Mouse (Mus musculus): ENCODE results near the gene Ppm1g. TPM values are rescaled to one million over a fixed set of nuclear protein-coding genes. Genes with fewer than 3 reads are reported as not detected.

Ppm1g gene
- polyA plus RNA-seq, 1 experiment from 2014 or later: 85.4 TPM

- peaks cover 8 to 26% of the 10 kb centered on the region in 2 experiments for H3K4me1 ChIP-seq (ENCODE audit: control insufficient read depth in 2 of 2, insufficient read depth in 2 of 2, low read length in 2 of 2)
- no peaks in the 10 kb centered on the region for H3K27me3 ChIP-seq (ENCODE audit: control insufficient read depth, insufficient read depth, low read length)
- H3K4me2 ChIP-seq (ENCODE audit: low read length): no peak overlapping the region
- peaks cover 81% of the 10 kb centered on the region for H3K36me3 ChIP-seq (ENCODE audit: control insufficient read depth, insufficient read depth, low read length)
- H3K27ac ChIP-seq (replicated peaks in 1 of 2; ENCODE audit: control insufficient read depth in 1 of 2, insufficient read depth in 1 of 2, low read depth in 2 of 2, low read length in 2 of 2): peak overlapping the region; percentile 48 to 68; a peak in 3 of 4 replicates
- H3K9me3 ChIP-seq (ENCODE audit: control insufficient read depth, low read length): no peaks in the 10 kb centered on the region
- H3K4me3 ChIP-seq (ENCODE audit: control insufficient read depth in 1 of 2, insufficient read depth in 1 of 2, low read depth in 1 of 2, low read length in 2 of 2): no peak overlapping the region
- 70% methylated on average over 7 of the region's 7 CpGs for WGBS
- no peak for ATAC-seq (ENCODE audit: insufficient number of reproducible peaks, insufficient read depth, low FRiP score, low read depth)
- no peak overlapping the region for H3K9ac ChIP-seq (ENCODE audit: low read length)
Observed at GRCm38 (mm10) chr5:31254452-31254851, 34.0 kb upstream of the Ppm1g start.

DNA sequence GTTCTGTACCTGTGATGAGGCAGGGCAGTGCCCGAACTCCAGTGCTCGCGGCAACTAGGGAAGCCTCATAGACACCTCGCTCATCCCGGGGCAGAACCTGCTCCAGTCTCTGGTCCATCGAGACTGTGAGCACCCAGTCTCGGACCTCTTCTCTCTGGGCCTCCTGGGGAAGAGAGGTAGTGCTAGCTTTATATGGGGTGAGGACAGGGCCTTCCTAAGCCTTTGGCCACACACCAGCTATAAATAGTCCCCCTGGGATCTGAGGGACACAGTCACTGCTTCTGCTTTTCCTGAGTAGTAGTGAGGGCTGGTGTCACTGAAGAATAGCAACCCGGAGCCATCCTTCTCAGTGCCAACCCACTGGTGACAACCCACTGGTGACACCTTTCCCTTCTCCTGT lies 33.3 kb upstream of the Ppm1g start:
- H3K27ac ChIP-seq (replicated peaks in 1 of 2; ENCODE audit: control insufficient read depth in 1 of 2, insufficient read depth in 1 of 2, low read depth in 2 of 2, low read length in 2 of 2): peak overlapping the region; percentile 48 to 68
- 0 out of 2 replicates have a peak overlapping the region, but pooled peaks have one; percentile 1 for H3K4me2 ChIP-seq (ENCODE audit: low read length)
- no peak overlapping the region for H3K4me3 ChIP-seq (ENCODE audit: control insufficient read depth in 1 of 2, insufficient read depth in 1 of 2, low read depth in 1 of 2, low read length in 2 of 2)
- no peak; the same call in 1 of the 2 replicates for ATAC-seq (ENCODE audit: insufficient number of reproducible peaks, insufficient read depth, low FRiP score, low read depth)
- H3K36me3 ChIP-seq (ENCODE audit: control insufficient read depth, insufficient read depth, low read length): peaks cover 81% of the 10 kb centered on the region
- H3K9me3 ChIP-seq (ENCODE audit: control insufficient read depth, low read length): no peaks in the 10 kb centered on the region
- peak overlapping the region; percentile 25; the same call in 1 of the 2 replicates for H3K9ac ChIP-seq (ENCODE audit: low read length)
- no peaks in the 10 kb centered on the region for H3K27me3 ChIP-seq (ENCODE audit: control insufficient read depth, insufficient read depth, low read length)
- WGBS: 61% methylated on average over 8 of the region's 8 CpGs
- H3K4me1 ChIP-seq (ENCODE audit: control insufficient read depth in 2 of 2, insufficient read depth in 2 of 2, low read length in 2 of 2): peaks cover 8 to 29% of the 10 kb centered on the region in 2 experiments

GRCm38 (mm10) chr5:31252795-31253545 lies 32.5 kb upstream of the Ppm1g start:
- Histone ChIP-seq H3K27me3 (ENCODE audit: control insufficient read depth, insufficient read depth, low read length) (no peaks in the 10 kb centered on the region), H3K27ac (replicated peaks in 1 of 2; ENCODE audit: control insufficient read depth in 1 of 2, insufficient read depth in 1 of 2, low read depth in 2 of 2, low read length in 2 of 2) (no peak overlapping the region), H3K4me3 (ENCODE audit: control insufficient read depth in 1 of 2, insufficient read depth in 1 of 2, low read depth in 1 of 2, low read length in 2 of 2) (no peak overlapping the region), H3K4me2 (ENCODE audit: low read length) (no peak overlapping the region), H3K9ac (ENCODE audit: low read length) (peak overlapping the region; percentile 25; the same call in 1 of the 2 replicates), H3K36me3 (ENCODE audit: control insufficient read depth, insufficient read depth, low read length) (peaks cover 83% of the 10 kb centered on the region), H3K9me3 (ENCODE audit: control insufficient read depth, low read length) (no peaks in the 10 kb centered on the region), H3K4me1 (ENCODE audit: control insufficient read depth in 2 of 2, insufficient read depth in 2 of 2, low read length in 2 of 2) (peaks cover 8 to 29% of the 10 kb centered on the region in 2 experiments)
- 85% methylated on average over 16 of the region's 16 CpGs for WGBS
- ATAC-seq (ENCODE audit: insufficient number of reproducible peaks, insufficient read depth, low FRiP score, low read depth): no peak

- Histone ChIP-seq H3K36me3 (ENCODE audit: control insufficient read depth, insufficient read depth, low read length) (peaks cover 84% of the 10 kb centered on the region), H3K4me1 (ENCODE audit: control insufficient read depth in 2 of 2, insufficient read depth in 2 of 2, low read length in 2 of 2) (peaks cover 8 to 29% of the 10 kb centered on the region in 2 experiments), H3K4me3 (ENCODE audit: control insufficient read depth in 1 of 2, insufficient read depth in 1 of 2, low read depth in 1 of 2, low read length in 2 of 2) (peak overlapping the region in 1 of 2 experiments; percentile 34; a peak in 3 of 4 replicates), H3K4me2 (ENCODE audit: low read length) (peak overlapping the region; percentile 60), H3K27ac (replicated peaks in 1 of 2; ENCODE audit: control insufficient read depth in 1 of 2, insufficient read depth in 1 of 2, low read depth in 2 of 2, low read length in 2 of 2) (no peak overlapping the region), H3K9me3 (ENCODE audit: control insufficient read depth, low read length) (no peaks in the 10 kb centered on the region), H3K9ac (ENCODE audit: low read length) (peak overlapping the region; percentile 44; the same call in 1 of the 2 replicates), H3K27me3 (ENCODE audit: control insufficient read depth, insufficient read depth, low read length) (no peaks in the 10 kb centered on the region)
- WGBS: 66% methylated on average over 10 of the region's 10 CpGs
- ATAC-seq (ENCODE audit: insufficient number of reproducible peaks, insufficient read depth, low FRiP score, low read depth): no peak
Observed at GRCm38 (mm10) chr5:31252151-31252550, 31.7 kb upstream of the Ppm1g start.

DNA sequence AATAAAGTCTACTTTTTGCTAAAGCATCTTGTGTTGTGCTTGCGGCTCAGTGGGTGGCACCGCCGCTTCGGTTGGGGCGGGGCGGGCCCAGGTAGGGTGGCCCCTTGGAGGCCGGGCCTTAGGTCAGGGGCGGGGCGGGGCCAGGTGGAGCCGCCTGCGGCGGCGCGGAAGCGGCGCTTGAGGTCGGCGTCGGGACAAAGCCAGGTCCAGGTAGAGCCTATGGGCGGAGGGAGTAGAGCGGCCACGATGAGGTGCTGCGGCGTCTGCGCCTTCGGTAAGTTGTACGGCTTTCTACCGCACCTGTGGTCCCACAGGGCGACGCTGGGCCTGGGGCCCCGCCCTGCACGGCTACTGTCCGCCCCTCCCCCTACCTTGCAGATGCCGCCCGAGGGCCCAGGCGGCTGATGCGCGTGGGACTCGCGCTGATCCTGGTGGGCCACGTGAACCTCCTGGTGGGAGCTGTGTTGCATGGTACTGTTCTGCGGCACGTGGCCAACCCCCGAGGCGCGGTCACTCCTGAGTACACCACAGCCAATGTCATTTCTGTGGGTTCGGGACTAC lies 31.1 kb upstream of the Ppm1g start, which contains the start of gene Krtcap3:
Gene Krtcap3 (plus strand): TSS at position 151 of the 561 bp plus-strand sequence.
- Histone ChIP-seq H3K27me3 (ENCODE audit: control insufficient read depth, insufficient read depth, low read length) (no peaks in the 10 kb centered on the region), H3K27ac (replicated peaks in 1 of 2; ENCODE audit: control insufficient read depth in 1 of 2, insufficient read depth in 1 of 2, low read depth in 2 of 2, low read length in 2 of 2) (no peak within 1 kb of the TSS), H3K4me3 (ENCODE audit: control insufficient read depth in 1 of 2, insufficient read depth in 1 of 2, low read depth in 1 of 2, low read length in 2 of 2) (peak within 1 kb of the TSS; percentile 27 to 34), H3K4me1 (ENCODE audit: control insufficient read depth in 2 of 2, insufficient read depth in 2 of 2, low read length in 2 of 2) (peaks cover 8 to 29% of the 10 kb centered on the region in 2 experiments), H3K4me2 (ENCODE audit: low read length) (peak within 1 kb of the TSS; percentile 60), H3K9ac (ENCODE audit: low read length) (peak within 1 kb of the TSS; percentile 44), H3K9me3 (ENCODE audit: control insufficient read depth, low read length) (no peaks in the 10 kb centered on the region), H3K36me3 (ENCODE audit: control insufficient read depth, insufficient read depth, low read length) (peaks cover 86% of the 10 kb centered on the region)
- 17% methylated on average over 44 of the region's 47 CpGs for WGBS
- ATAC-seq (ENCODE audit: insufficient number of reproducible peaks, insufficient read depth, low FRiP score, low read depth): peak; percentile 72

DNA sequence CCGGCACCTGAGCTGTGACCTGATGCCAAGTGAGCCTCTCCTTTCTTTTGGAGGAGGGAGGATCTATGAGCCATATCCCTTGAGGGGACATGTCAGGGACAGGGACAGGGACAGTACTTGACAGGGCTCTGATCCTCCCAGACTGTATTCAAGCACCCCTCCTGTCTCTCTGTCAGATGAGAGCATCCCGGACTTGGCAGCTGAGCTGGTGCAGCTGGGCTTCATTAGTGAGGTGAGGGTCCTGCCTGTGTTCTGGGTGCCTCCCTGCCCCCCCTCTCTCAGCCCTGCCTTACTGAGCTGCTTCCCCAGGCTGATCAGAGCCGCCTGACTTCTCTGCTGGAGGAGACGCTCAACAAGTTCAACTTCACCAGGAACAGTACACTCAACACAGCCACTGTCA lies 30.2 kb upstream of the Ppm1g start:
- WGBS: 51% methylated on average over 4 of the region's 4 CpGs
- H3K4me2 ChIP-seq (ENCODE audit: low read length): no peak overlapping the region
- H3K9me3 ChIP-seq (ENCODE audit: control insufficient read depth, low read length): no peaks in the 10 kb centered on the region
- H3K9ac ChIP-seq (ENCODE audit: low read length): no peak overlapping the region
- H3K36me3 ChIP-seq (ENCODE audit: control insufficient read depth, insufficient read depth, low read length): peaks cover 89% of the 10 kb centered on the region
- no peaks in the 10 kb centered on the region for H3K27me3 ChIP-seq (ENCODE audit: control insufficient read depth, insufficient read depth, low read length)
- H3K4me1 ChIP-seq (ENCODE audit: control insufficient read depth in 2 of 2, insufficient read depth in 2 of 2, low read length in 2 of 2): peaks cover 8 to 29% of the 10 kb centered on the region in 2 experiments
- H3K4me3 ChIP-seq (ENCODE audit: control insufficient read depth in 1 of 2, insufficient read depth in 1 of 2, low read depth in 1 of 2, low read length in 2 of 2): no peak overlapping the region
- ATAC-seq (ENCODE audit: insufficient number of reproducible peaks, insufficient read depth, low FRiP score, low read depth): no peak
- no peak overlapping the region for H3K27ac ChIP-seq (replicated peaks in 1 of 2; ENCODE audit: control insufficient read depth in 1 of 2, insufficient read depth in 1 of 2, low read depth in 2 of 2, low read length in 2 of 2)

DNA sequence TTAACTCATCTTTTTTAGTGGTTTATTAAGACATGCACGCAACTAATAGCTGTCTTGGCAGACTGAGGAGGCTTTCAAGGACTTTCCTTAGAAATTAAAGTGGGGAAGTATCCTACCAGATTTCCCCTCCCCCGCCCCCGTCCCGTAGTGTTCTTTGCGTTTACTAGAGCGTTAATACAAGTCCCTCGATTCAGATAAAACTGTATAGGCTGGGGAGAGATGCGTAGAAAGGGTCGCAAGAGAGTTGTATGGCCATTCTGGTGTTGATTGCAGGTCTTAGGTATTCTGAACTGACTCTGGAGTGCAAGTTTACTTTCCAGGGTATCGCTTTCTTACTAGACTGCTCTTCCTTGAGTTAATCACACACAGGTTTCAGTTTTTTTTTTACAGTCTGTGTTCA lies 21.7 kb upstream of the Ppm1g start:
- Histone ChIP-seq H3K9ac (ENCODE audit: low read length) (peak overlapping the region; percentile 96), H3K9me3 (ENCODE audit: control insufficient read depth, low read length) (no peaks in the 10 kb centered on the region), H3K4me3 (ENCODE audit: control insufficient read depth in 1 of 2, insufficient read depth in 1 of 2, low read depth in 1 of 2, low read length in 2 of 2) (peak overlapping the region in 1 of 2 experiments; percentile 88; a peak in 3 of 4 replicates), H3K27me3 (ENCODE audit: control insufficient read depth, insufficient read depth, low read length) (no peaks in the 10 kb centered on the region), H3K27ac (replicated peaks in 1 of 2; ENCODE audit: control insufficient read depth in 1 of 2, insufficient read depth in 1 of 2, low read depth in 2 of 2, low read length in 2 of 2) (peak overlapping the region in 1 of 2 experiments; percentile 99; a peak in 3 of 4 replicates), H3K36me3 (ENCODE audit: control insufficient read depth, insufficient read depth, low read length) (peaks cover 37% of the 10 kb centered on the region), H3K4me1 (ENCODE audit: control insufficient read depth in 2 of 2, insufficient read depth in 2 of 2, low read length in 2 of 2) (peaks cover 0 to 9% of the 10 kb centered on the region in 2 experiments; a peak in 2 of 4 replicates), H3K4me2 (ENCODE audit: low read length) (peak overlapping the region; percentile 88)
- no peak for ATAC-seq (ENCODE audit: insufficient number of reproducible peaks, insufficient read depth, low FRiP score, low read depth)
- 18% methylated on average over 10 of the region's 10 CpGs for WGBS
